Mouse (Mus musculus): ENCODE measurements around the gene Polr2c. TPM values are rescaled to one million over a fixed set of nuclear protein-coding genes. Genes with fewer than 3 reads are reported as not detected.

Gene Polr2c
- polyA plus RNA-seq, 1 experiment from 2014 or later: 107 TPM

DNA sequence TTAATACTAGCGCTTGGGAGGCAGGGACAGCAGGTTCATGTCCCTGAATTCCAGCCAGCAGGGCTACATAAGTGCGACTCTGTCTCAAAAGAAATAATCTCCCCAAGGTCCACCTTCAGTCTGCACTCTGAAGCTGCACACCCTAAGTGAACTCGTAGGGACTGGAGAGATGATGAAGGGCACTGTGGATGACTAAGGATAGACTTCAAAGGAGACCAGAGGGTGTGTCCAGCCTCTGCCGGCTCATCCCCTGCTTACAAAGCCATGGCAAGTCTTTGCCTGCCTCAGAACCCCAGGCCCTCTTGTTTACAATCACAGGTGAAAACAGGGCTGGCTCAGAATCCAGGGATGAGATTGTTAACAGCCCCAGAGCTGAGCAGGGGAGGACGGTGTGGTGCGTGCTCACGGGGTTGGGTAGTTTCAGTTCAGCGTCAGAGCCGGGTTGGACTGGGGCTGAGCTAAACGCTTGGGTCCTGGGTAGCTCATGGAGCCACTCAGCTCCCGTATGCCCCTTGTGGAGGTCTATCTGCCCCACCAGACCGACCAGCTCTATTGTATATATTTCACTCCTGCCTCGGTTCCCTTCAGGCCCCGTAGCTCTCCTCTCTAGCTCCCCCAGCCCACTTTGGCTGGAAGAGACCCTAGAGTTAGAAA is 31.3 kb downstream of the Polr2c start:
- ATAC-seq (replicated peaks; ENCODE audit: insufficient number of reproducible peaks, insufficient read depth, low FRiP score, low read depth): no peak
- H3K27me3 ChIP-seq: no peaks in the 10 kb centered on the region
- 30% methylated on average over 14 of the region's 14 CpGs for WGBS
- peak overlapping the region; percentile 33 for H3K4me2 ChIP-seq
- no peak overlapping the region for H3K27ac ChIP-seq
- no peak overlapping the region for H3K4me3 ChIP-seq
- peaks cover 15% of the 10 kb centered on the region for H3K4me1 ChIP-seq (replicated peaks)
- H3K36me3 ChIP-seq: no peaks in the 10 kb centered on the region
- H3K9ac ChIP-seq: no peak overlapping the region
- no peaks in the 10 kb centered on the region for H3K9me3 ChIP-seq (replicated peaks)

DNA sequence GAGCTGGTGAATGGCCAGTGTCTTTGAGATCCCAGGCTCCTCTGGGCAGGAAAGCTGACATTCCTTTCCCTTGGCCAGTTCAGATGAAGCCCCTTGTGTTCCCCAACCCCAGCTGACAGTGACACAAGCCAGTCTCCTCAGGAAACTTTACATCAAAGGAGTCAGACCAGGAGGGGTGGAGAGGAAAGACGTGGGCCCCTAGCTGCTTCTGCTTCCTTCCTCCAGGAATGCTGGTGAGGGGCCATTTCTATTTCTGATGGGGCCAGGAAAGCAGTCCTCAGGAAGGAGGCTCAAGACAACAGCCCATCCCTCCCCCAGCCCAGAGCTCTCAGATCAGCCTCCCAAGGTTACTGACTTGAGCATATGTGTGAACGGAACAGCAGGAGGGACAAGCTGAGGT is 35.7 kb downstream of the Polr2c start:
- Histone ChIP-seq H3K4me1 (replicated peaks) (peaks cover 17% of the 10 kb centered on the region), H3K9ac (no peak overlapping the region), H3K27me3 (no peaks in the 10 kb centered on the region), H3K4me2 (no peak overlapping the region), H3K36me3 (no peaks in the 10 kb centered on the region), H3K27ac (0 out of 2 replicates have a peak overlapping the region, but pooled peaks have one; percentile 49), H3K4me3 (no peak overlapping the region), H3K9me3 (replicated peaks) (no peaks in the 10 kb centered on the region)
- 18% methylated on average over 2 of the region's 2 CpGs for WGBS
- ATAC-seq (replicated peaks; ENCODE audit: insufficient number of reproducible peaks, insufficient read depth, low FRiP score, low read depth): peak; percentile 56

DNA sequence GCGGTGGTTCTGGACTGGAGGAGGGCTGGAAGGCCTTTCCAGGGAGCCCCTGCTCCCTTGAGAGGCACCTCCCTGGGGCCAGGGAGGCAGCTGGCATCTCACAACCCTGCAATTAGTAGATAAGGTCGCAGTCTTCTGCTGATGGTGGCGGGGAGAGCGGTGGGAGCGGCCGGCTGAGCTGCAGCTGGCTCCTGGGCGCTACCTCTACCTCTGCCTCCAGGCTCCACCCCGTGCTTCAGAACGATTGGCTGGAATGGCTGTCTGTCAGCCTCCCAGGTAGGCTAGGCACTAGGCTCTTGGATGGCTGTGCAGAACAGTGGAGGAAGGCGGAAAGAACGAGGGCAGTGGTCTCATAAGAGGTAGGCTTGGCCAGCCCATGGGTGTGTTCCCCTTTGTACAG is 42.0 kb downstream of the Polr2c start:
- no peak overlapping the region for H3K27ac ChIP-seq
- WGBS: 19% methylated on average over 11 of the region's 11 CpGs

DNA sequence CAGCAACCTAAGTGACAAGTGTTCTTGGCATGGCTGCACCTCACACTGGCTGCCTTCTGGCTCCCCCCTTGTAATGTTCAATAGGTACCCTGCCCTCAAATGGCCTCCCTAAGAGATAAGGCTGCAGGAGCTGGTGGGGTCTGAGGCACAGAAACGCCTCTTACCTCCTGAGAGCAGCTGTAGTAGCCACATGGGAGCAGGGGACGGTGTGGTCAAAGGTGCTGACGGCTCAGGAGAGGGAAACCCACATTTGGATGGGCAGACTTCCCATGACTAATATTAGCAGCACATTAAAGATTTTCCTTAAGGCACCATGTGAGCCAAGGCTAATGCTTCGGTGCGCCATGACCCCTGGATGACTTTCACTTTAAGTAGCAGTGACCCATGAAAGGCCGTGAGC is 43.4 kb downstream of the Polr2c start:
- H3K36me3 ChIP-seq: peaks cover 10% of the 10 kb centered on the region
- WGBS: 6% methylated on average over 6 of the region's 6 CpGs
- peak; percentile 34 for ATAC-seq (replicated peaks; ENCODE audit: insufficient number of reproducible peaks, insufficient read depth, low FRiP score, low read depth)
- no peaks in the 10 kb centered on the region for H3K9me3 ChIP-seq (replicated peaks)
- no peak overlapping the region for H3K4me3 ChIP-seq
- no peak overlapping the region for H3K9ac ChIP-seq
- H3K4me2 ChIP-seq: peak overlapping the region; percentile 39
- peak overlapping the region; percentile 88 for H3K27ac ChIP-seq
- H3K27me3 ChIP-seq: no peaks in the 10 kb centered on the region
- H3K4me1 ChIP-seq (replicated peaks): peaks cover 55% of the 10 kb centered on the region

More for the DNA sequence above, 42.0 kb downstream of the Polr2c start:
- H3K4me2 ChIP-seq: peak overlapping the region; percentile 57
- H3K9me3 ChIP-seq (replicated peaks): no peaks in the 10 kb centered on the region
- H3K9ac ChIP-seq: 0 out of 2 replicates have a peak overlapping the region, but pooled peaks have one; percentile 28
- no peaks in the 10 kb centered on the region for H3K27me3 ChIP-seq
- peak overlapping the region; percentile 20; the same call in 1 of the 2 replicates for H3K4me3 ChIP-seq
- peaks cover 42% of the 10 kb centered on the region for H3K4me1 ChIP-seq (replicated peaks)
- peaks cover 8% of the 10 kb centered on the region for H3K36me3 ChIP-seq
- ATAC-seq (replicated peaks; ENCODE audit: insufficient number of reproducible peaks, insufficient read depth, low FRiP score, low read depth): peak; percentile 23; the same call in 1 of the 2 replicates

DNA sequence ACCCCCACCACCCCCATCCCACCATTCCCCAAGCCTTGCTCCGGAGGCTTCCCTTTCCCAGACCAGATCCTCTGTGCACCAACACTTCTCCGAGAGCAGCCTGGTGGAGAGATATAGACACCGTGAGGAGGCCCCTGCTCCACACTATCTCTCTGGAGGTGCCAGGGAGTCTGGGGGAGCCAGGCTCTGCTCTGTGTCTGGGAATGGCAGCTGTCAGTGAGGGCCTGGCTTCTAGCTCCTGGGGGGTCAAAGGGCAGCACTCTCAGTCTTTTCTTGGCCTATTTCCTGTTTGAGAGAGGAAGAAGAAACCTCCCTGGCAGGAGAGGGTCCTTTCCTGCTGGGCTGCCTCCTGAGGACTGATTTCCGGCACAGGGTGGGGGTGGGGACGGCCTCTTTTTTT is 43.8 kb downstream of the Polr2c start:
- peaks cover 58% of the 10 kb centered on the region for H3K4me1 ChIP-seq (replicated peaks)
- H3K36me3 ChIP-seq: peaks cover 14% of the 10 kb centered on the region
- peak overlapping the region; percentile 88 for H3K27ac ChIP-seq
- no peak overlapping the region for H3K4me3 ChIP-seq
- H3K9me3 ChIP-seq (replicated peaks): no peaks in the 10 kb centered on the region
- no peaks in the 10 kb centered on the region for H3K27me3 ChIP-seq
- ATAC-seq (replicated peaks; ENCODE audit: insufficient number of reproducible peaks, insufficient read depth, low FRiP score, low read depth): peak; percentile 50
- H3K4me2 ChIP-seq: peak overlapping the region; percentile 39
- peak overlapping the region; percentile 36; the same call in 1 of the 2 replicates for H3K9ac ChIP-seq
- 12% methylated on average over 5 of the region's 5 CpGs for WGBS

DNA sequence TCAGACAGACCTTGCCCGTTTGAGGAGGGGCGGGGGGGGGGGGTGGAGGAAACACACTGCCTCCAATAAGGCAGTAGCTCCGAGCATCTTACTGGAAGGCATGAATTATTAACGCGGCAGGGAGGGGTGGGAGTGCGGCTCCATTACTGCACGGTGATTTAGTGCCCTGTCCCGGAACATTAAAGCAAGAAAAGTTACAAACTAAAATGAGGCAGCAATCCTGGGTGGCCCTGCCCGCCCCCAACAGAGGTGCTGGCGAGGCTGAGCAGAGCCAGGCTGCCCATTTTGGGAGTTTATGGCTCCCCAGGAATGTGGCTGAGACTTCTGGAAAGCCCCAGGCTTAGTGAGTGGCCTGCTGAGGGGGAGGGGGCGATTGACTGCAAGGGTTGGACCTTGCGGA is 46.5 kb downstream of the Polr2c start:
- Histone ChIP-seq H3K27ac (no peak overlapping the region), H3K9ac (no peak overlapping the region), H3K4me1 (replicated peaks) (peaks cover 61% of the 10 kb centered on the region), H3K27me3 (no peaks in the 10 kb centered on the region), H3K4me3 (no peak overlapping the region), H3K4me2 (no peak overlapping the region), H3K36me3 (peaks cover 39% of the 10 kb centered on the region), H3K9me3 (replicated peaks) (no peaks in the 10 kb centered on the region)
- ATAC-seq (replicated peaks; ENCODE audit: insufficient number of reproducible peaks, insufficient read depth, low FRiP score, low read depth): no peak
- WGBS: 61% methylated on average over 12 of the region's 12 CpGs

DNA sequence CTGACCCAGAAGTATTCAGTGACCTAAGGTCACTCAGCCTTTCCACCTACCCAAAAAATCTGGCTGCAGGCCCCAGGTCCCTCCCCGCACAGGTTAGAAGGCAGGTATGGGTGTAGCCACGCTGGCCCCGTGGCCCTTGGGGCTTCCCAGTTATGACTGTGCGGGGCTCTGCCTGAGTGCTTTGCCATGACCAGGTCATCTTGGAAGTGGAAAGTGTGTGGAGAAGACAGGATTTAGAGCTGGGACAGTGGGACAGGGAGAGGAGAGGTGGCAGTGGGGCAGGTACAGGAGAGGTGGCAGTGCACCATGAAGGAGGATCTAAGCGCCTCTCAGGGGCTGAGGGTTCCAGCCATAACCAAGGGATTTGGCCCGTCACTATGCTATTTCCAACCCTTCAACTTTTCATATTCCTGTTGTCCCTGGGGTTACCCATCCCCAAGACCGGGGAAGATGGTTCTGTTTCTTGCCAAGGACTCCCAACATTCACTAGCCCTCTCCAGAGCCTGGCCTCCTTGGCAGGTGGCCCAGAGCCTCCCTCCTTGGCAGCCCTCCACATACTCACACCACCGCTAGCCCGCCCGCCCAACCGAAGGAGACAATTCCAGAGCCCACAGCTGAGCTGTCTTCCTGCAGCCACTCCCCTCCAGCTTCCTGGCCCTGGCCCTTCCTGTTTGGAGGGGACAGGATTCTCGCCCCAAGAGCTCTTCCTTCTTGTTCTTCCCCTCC is 47.4 kb downstream of the Polr2c start:
- ATAC-seq (replicated peaks; ENCODE audit: insufficient number of reproducible peaks, insufficient read depth, low FRiP score, low read depth): peak; percentile 61
- Histone ChIP-seq H3K36me3 (peaks cover 41% of the 10 kb centered on the region), H3K4me3 (no peak overlapping the region), H3K27me3 (no peaks in the 10 kb centered on the region), H3K4me1 (replicated peaks) (peaks cover 57% of the 10 kb centered on the region), H3K4me2 (no peak overlapping the region), H3K9me3 (replicated peaks) (no peaks in the 10 kb centered on the region), H3K27ac (peak overlapping the region; percentile 71), H3K9ac (no peak overlapping the region)
- WGBS: 50% methylated on average over 12 of the region's 12 CpGs

DNA sequence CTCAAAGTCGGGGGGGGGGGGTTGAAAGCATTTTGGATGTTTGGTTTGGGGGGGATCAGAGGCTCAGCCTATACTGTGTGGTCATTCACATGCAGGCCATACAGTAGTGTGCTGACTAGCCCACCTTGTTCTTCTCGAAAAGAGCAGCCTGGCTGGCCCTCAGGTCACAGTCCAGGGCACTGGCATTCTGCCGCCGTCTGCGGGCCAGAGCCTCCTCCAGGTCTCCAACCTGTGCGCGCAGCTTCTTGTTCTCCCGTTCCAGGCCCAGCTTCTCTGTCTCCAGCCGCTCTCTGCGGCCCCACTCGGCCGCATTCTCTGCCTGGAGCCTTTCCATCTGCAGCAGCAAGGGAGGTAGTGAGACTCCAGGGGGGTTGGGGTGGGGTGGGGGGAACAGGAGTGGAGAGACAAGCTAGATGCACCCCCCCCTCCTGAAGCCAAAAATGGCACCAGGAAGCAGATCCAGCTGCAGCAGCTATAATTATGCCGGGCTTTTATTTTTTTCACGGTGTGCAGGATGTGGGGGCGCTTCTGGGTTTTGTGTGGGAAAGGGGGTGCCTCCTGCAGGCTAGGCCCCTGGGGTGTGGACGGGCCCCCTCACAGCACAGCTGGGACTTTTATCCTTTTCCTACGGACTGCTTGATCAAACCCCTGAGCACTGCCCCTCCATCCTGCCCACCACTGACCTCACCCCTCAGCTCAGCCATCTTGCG is 50.5 kb downstream of the Polr2c start:
- H3K4me1 ChIP-seq (replicated peaks): peaks cover 40% of the 10 kb centered on the region
- 83% methylated on average over 18 of the region's 18 CpGs for WGBS
- ATAC-seq (replicated peaks; ENCODE audit: insufficient number of reproducible peaks, insufficient read depth, low FRiP score, low read depth): no peak

DNA sequence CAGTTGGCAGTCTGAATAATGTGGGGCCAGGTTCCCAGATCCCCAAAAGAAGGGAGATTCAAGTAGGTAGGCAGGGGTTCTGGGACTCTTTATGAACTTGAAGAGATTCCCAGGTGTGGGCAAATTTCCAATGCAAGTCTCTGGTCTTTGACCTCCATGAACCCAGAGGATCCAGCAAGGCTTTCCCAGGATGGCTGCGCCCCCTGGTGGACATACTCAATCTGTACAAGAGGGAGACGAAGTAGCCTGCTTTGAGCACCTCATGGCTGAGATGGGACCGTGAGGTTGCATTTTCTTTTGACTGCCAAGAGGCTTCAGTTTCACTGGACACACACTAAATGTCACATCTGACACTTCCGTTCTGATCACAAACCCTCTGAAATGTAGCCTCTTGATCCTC is 51.6 kb downstream of the Polr2c start:
- peaks cover 48% of the 10 kb centered on the region for H3K4me1 ChIP-seq (replicated peaks)
- WGBS: 8% methylated on average over 4 of the region's 4 CpGs

More for the DNA sequence above, 50.5 kb downstream of the Polr2c start:
- H3K27ac ChIP-seq: 0 out of 2 replicates have a peak overlapping the region, but pooled peaks have one; percentile 29
- H3K36me3 ChIP-seq: peaks cover 49% of the 10 kb centered on the region
- H3K9ac ChIP-seq: no peak overlapping the region
- H3K27me3 ChIP-seq: no peaks in the 10 kb centered on the region
- H3K4me3 ChIP-seq: no peak overlapping the region
- no peaks in the 10 kb centered on the region for H3K9me3 ChIP-seq (replicated peaks)
- H3K4me2 ChIP-seq: no peak overlapping the region

DNA sequence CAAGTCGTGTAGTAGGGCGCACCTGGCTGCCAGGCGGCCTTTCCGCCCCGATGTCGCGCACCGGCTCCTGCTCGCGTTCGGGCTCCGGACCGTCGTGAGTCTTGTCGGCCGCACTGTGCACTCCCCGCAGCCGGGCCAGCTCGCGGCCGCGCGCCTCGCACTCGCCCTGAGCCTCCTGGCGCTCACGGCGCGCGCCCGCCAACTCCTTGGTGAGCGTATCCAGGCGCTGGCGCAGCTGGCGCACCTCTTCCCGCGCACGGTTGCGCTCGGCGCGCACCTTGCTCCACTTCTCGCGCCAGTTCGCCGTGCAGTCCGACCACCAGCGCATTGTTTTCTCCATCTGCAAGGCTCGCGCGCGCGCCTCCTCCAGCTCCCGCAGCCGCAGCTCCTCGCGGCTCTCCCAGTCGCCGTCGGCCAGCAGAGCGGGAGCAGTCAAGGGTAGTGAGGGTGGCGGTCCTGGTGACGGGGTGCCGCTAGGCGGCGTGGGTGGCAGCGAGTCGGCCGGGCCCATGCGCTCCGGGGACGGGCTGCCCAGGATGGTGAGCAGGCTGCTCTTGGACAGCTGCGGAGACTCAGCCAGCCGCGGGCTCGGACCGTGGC is 55.9 kb downstream of the Polr2c start:
- Histone ChIP-seq H3K4me2 (peak overlapping the region; percentile 58), H3K9ac (peak overlapping the region; percentile 34; the same call in 1 of the 2 replicates), H3K4me1 (replicated peaks) (peaks cover 63% of the 10 kb centered on the region), H3K27ac (no peak overlapping the region), H3K36me3 (peaks cover 17% of the 10 kb centered on the region), H3K9me3 (replicated peaks) (no peaks in the 10 kb centered on the region), H3K27me3 (no peaks in the 10 kb centered on the region), H3K4me3 (peak overlapping the region; percentile 38)
- 0 out of 2 replicates have a peak, but pooled peaks have one; percentile 18 for ATAC-seq (replicated peaks; ENCODE audit: insufficient number of reproducible peaks, insufficient read depth, low FRiP score, low read depth)
- 20% methylated on average over 77 of the region's 77 CpGs for WGBS

More for the DNA sequence above, 51.6 kb downstream of the Polr2c start:
- Histone ChIP-seq H3K27ac (peak overlapping the region; percentile 29; the same call in 1 of the 2 replicates), H3K36me3 (peaks cover 42% of the 10 kb centered on the region), H3K27me3 (no peaks in the 10 kb centered on the region), H3K9ac (no peak overlapping the region), H3K4me3 (no peak overlapping the region), H3K9me3 (replicated peaks) (no peaks in the 10 kb centered on the region), H3K4me2 (no peak overlapping the region)
- ATAC-seq (replicated peaks; ENCODE audit: insufficient number of reproducible peaks, insufficient read depth, low FRiP score, low read depth): no peak

DNA sequence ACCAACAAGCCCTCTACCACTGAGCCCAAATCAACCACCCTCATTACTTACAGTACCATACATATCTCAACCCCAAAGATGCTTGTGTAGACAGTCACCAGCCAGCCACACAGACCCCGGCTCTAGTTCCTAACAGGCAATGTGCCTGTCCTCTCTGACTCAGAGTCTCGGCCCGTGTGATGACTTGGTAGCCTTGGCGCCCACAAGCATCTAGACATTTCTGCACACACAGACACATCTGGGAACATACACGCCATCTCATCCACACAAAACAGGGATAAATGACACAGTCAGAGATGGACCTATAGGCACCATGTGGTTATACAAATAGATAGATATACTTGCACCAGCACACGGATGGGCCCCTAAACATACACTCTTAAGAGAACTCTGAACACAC is 57.0 kb downstream of the Polr2c start:
- Histone ChIP-seq H3K4me1 (replicated peaks) (peaks cover 55% of the 10 kb centered on the region), H3K4me3 (no peak overlapping the region), H3K9me3 (replicated peaks) (no peaks in the 10 kb centered on the region), H3K27ac (peak overlapping the region; percentile 20; the same call in 1 of the 2 replicates), H3K4me2 (peak overlapping the region; percentile 29; the same call in 1 of the 2 replicates), H3K27me3 (no peaks in the 10 kb centered on the region), H3K36me3 (peaks cover 12% of the 10 kb centered on the region), H3K9ac (no peak overlapping the region)
- ATAC-seq (replicated peaks; ENCODE audit: insufficient number of reproducible peaks, insufficient read depth, low FRiP score, low read depth): no peak
- 69% methylated on average over 6 of the region's 6 CpGs for WGBS
